Mouse (Mus musculus) layer of hippocampus, adult 9-11 months (tissue): Measurements from ENCODE around the gene Btnl2.
"Not testable (repeated sequence)": the region's sequence is repeated elsewhere in the genome, so short reads cannot be mapped to it uniquely, and the experiment has no call there.

Experiments
- DNase-seq: peaks from one replicate; pipeline ENCODE4 v3.0.0; 2022

Btnl2 gene

DNA sequence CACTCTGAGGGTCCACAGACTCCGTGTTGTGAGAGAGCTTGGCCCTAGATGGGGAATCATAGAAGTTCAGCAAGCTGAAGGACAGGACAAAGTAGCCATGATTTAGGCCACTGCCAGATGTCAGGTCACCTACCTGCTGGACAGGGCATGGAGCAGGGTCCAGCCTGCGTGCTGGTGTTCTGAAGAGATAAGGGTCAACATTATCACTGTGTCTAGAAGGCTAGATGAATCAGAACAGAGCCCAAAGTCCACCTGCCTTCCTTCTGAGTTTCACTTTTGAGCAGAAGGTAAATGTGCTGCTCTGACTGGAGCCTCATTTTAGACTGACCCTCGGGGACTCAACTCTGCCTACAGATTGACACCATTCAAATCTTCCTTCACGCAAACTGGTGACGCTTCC is at the start of gene Btnl2:
Btnl2 (plus strand) TSS at position 284 of the 400 bp plus-strand sequence.
- no peak for DNase-seq

- DNase-seq = peak; percentile 92
Observed at GRCm38 (mm10) chr17:34305380-34306030, 49.1 kb upstream of the Btnl2 start, which contains the start of gene H2-Eb1. H2-Eb1 (plus strand) TSS chr17:34305867.

DNA sequence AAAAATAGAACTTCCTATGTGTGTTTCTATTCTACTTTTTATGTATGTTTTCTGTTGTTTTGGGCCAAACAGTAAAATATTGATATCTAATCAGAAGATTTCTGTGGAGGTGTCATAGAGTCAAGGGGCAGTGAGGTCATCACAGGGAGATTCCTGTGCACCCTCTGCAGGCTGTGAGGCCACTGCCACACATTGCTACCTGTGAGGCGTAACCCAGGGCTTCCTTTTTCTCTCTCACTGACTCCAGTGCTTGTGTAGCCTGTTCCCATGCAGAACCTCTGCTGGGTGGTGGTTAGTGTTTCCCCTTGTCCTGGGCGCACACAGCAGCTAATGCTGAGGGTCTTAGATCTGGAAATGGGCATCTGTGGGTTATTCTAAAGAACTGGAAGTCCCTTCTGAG is 48.2 kb upstream of the Btnl2 start:
- no peak for DNase-seq

DNA sequence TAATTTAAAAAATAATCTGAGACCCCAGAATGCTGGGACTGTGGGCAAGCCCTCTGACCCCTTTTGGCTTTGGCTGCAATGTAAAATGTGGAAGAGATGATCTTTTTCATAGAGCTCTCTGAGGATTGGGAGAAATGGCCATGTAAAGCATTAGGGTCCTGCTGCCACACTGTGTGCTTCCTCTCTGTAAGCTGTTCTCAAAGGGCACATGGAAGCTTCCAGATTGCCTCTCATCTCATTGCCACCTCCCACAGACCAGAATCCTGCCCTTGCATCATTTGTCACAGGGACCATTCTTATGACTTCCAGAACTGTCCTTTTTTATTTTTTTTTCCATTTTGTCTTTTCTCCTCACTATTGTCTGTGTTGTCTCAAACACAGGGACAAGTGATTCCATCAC is 47.4 kb upstream of the Btnl2 start:
- no peak for DNase-seq

- no peak for DNase-seq
Observed at GRCm38 (mm10) chr17:34308161-34308560, 46.5 kb upstream of the Btnl2 start.

GRCm38 (mm10) chr17:34309225-34309624 is 45.4 kb upstream of the Btnl2 start:
- DNase-seq = no peak

DNA sequence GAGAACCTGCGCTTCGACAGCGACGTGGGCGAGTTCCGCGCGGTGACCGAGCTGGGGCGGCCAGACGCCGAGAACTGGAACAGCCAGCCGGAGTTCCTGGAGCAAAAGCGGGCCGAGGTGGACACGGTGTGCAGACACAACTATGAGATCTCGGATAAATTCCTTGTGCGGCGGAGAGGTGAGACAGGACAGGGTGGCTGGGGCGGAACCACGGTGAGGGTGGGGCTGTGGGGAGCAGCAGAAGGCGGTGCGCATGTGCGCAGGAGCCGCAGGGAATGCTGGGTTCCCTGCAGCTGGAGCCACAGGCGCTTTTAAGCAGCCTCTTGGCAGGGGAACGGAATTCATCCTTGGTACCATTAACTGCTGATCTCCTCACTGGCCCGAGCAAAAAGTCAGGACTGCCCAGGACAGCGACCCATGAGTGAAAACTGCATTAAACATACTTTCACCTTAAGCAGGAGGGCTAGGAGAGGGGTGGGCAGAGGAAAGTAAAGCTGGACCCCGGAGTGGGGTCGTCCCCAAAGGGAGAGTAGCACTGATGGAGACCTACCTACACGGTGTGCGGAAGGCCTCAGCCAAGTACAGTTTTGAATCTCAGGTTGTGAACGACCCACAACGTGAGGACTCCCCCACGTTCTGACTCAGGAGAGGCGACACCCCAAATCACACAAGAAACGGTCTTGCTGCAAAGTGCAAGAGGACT is 44.8 kb upstream of the Btnl2 start:
- DNase-seq = peak; percentile 74

DNA sequence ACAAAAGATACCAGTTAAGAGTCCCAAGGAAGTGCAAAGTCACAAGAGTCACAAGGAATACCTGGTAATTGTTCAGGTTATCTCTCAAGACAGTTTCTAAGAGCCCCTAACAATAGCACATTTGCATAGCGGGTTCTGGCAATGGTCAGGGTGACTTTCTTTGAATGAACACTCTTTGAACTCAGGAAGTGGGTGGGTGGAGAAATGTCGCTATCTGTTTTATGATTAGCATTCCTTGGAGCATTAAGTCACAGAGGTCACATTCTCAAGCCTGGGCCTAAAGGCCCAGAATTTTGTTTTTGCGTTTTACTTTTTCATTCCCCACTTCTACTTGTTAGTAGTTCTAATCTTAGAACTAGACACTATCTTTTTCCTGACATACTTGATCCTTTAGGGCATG is 44.1 kb upstream of the Btnl2 start:
- not testable (repeated sequence) for DNase-seq

DNA sequence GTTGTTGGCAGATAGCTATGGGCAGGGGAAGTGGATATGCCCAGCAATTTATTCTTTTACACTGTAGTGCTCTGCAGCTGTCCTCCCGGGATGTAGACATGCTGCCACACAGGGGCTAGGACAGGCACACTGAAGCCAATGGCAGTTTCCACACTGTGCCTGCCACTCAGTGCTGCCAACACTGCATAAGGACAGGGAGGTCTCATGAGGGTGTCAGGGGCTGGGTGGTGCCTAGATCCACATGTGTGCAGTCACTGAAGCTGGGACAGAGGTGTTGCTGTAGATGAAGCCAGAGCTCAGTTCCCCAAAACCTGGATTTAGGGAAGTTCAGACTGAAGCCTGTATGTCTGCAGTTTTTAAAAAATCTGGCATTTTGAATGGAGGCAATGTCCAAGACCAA is 42.4 kb upstream of the Btnl2 start:
- DNase-seq = no peak

GRCm38 (mm10) chr17:34313393-34313792 is 41.2 kb upstream of the Btnl2 start:
- DNase-seq = peak; percentile 65

DNA sequence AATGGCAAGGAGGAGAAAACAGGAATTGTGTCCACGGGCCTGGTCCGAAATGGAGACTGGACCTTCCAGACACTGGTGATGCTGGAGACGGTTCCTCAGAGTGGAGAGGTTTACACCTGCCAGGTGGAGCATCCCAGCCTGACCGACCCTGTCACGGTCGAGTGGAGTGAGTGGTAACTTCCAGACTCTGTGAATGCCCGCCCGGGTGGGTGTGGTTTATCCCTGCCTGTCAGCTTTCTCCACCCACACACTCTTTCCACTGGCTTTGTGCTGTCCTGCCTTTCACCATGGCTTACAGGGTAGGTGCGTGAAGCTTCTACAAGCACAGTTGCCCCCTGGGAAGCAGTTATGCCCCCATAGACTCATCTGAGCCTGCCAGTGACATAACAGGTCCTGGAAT is 40.3 kb upstream of the Btnl2 start:
- no peak for DNase-seq

GRCm38 (mm10) chr17:34315512-34315911 is 39.1 kb upstream of the Btnl2 start:
- no peak for DNase-seq

GRCm38 (mm10) chr17:34316697-34317096 is 37.9 kb upstream of the Btnl2 start:
- DNase-seq = no peak

DNA sequence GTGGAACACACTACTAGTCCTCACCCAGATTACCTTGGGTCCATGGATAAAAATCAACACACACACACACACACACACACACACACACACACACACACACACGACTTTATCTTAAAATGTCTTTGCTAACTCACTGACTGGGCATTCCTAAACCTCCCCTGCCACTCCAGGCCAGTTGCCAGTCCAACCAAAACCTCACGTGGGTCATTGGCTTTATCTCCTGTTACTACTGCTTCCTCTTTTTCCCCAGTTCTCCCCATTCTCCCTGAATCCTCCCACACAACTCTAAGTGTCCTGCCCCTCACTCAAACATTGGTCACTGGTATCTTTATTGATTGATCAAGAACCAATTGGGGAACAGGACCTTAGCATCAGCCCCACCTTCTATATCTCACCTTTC is 37.3 kb upstream of the Btnl2 start:
- no peak for DNase-seq

GRCm38 (mm10) chr17:34325436-34325835 is 29.2 kb upstream of the Btnl2 start, which contains the start of gene H2-Eb2:
H2-Eb2 (plus strand) TSS chr17:34325665.
- no peak for DNase-seq

DNA sequence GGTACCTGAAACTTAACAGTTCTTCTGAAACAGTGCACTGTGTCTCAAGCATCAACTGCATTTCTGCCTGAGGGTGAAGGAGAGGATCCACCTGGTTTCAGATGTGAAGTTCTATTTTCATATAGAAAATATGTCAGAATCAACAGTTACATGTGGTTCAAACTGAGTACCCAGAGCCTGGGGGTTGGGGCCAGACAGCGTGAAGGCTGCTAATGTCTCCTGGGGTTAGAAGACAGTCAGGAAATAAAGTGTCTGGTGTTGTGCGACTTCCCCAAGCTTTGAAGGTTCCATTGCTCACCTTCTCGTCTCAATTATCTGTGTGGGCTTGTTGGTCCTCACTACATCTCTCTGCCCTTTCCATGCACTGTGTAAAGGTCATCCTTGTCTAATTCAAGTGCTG is 28.2 kb upstream of the Btnl2 start:
- no peak for DNase-seq

DNA sequence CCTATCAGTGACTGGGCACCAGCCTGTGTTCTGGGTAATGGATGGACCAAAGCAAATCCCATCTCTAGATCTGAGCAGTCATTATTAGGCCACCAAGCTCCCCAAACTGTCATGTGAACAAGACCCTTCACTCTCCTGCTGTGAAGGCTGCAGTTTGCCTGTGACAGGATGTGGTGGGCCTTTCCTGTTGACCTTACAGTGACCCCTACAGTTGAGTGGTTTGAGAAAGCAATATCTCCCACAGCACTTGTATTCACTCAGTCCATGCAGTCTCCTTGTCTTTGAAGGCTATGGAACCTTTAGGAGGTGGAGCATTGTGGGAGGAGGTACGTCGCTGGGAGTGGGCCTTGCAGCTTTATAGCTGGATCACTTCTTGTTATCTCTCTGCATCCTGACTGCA is 24.8 kb upstream of the Btnl2 start:
- DNase-seq = no peak

DNA sequence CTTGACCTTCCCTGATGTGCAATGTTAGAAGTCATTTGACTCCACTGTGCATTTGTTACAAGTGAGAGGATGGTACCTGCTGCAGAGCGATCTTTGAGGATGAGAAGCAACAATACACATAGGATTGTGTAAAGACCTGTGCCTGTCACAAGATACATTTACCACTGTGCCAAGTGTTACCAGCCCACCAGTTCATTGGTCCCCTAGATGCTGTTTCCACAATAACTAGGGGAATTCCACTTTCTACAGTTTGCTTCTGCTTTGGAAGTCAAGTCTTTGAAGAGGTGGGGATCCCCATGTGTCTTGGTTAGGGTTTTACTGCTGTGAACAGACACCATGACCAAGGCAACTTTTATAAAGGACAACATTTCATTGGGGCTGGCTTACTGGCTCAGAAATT is 23.4 kb upstream of the Btnl2 start:
- no peak for DNase-seq

- DNase-seq = peak; percentile 54
Observed at GRCm38 (mm10) chr17:34340619-34341402, 13.8 kb upstream of the Btnl2 start.

- DNase-seq = no peak
Observed at GRCm38 (mm10) chr17:34344882-34345281, 9.7 kb upstream of the Btnl2 start.

DNA sequence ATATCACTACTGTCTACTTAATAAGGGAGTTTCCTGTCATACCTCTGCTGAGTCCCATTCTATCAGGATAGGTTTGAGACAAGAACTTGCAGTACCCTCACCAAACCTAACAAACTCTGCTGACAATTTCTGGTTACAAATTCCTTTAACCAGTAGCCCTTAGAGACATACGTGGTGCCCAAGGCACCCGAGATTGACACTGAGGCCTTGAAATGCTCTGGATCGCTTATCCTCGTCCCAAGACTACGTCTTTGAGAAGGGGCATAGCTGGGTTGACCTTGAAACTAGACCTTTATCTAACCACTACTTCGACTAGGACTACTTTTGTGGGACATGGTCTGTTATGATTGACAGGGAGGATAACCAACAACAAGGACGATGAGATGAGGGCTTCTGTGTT is 9.1 kb upstream of the Btnl2 start:
- DNase-seq = no peak

- no peak for DNase-seq
Observed at GRCm38 (mm10) chr17:34346041-34346440, 8.6 kb upstream of the Btnl2 start.

DNA sequence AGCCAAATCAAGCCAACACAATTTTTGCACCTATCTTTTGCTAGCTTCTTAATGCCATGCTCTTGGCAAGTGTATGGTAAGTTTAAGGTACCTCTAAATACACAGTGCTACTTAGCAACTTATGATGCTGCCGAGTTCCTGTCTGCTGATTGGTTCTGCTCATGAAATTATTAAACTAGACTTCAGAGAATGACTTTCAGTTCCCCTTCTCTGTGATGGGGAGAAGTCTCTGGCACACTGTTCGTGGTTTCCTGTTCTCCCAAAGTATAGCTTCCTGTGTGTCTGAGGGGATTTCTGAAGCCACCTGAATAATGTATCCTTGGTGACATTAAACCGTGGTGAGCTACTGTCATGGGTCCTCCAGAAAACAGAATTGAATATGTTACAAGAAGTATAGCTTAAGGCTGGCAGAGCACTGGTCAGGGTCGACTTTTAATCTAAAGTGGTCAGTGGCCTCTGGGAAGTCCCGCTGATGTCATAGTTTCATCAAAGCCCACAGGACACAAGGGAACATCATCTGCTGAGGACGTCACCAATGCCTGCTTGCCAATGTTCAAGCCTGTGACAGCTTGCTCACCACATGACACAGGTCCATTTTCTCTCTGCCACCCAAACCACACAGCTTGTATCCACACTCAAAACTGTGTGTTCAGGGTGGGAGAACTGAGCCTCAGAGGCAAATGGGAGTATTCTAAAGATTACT is 6.9 kb upstream of the Btnl2 start:
- DNase-seq = peak; percentile 65
